Mouse (Mus musculus) forebrain, embryonic 11.5 days (tissue): Measurements from ENCODE around the gene Gm11084. TPM values are rescaled to one million over a fixed set of nuclear protein-coding genes. Genes with fewer than 3 reads are reported as not detected.

Experiments
- ATAC-seq: fragments of 200-750 bp; cut with Nextera tagmentation; replicated peaks from 2 replicates; pipeline ENCODE4 v1.8.0; 2017; ENCODE audit warnings: moderate TSS enrichment; ENCODE audit not compliant: low FRiP score
- DNase-seq: peaks from one replicate; pipeline ENCODE4 v3.0.0-alpha.2; 2017; ENCODE audit warnings: low spot score
- H3K27ac ChIP-seq: fragments of 300-500 bp; sonication (generic); 2 replicates; pipeline ENCODE4 v1.5.1; 2014; ENCODE audit warnings: low read depth, low read length
- H3K27me3 ChIP-seq: fragments of 300-500 bp; sonication (generic); 2 replicates; pipeline ENCODE4 v1.6.1; 2014; ENCODE audit warnings: mild to moderate bottlenecking, low read length, mixed read lengths; ENCODE audit not compliant: control insufficient read depth, insufficient read depth
- H3K36me3 ChIP-seq: fragments of 300-500 bp; sonication (generic); 2 replicates; pipeline ENCODE4 v1.6.1; 2014; ENCODE audit warnings: mild to moderate bottlenecking, low read length, moderate library complexity, mixed read lengths; ENCODE audit not compliant: control insufficient read depth, insufficient read depth
- H3K4me1 ChIP-seq: fragments of 300-500 bp; sonication (generic); replicated peaks from 2 replicates; pipeline ENCODE4 v1.6.1; 2014; ENCODE audit warnings: low read length, mixed read lengths; ENCODE audit not compliant: control insufficient read depth, insufficient read depth
- H3K4me2 ChIP-seq: fragments of 300-500 bp; sonication (generic); 2 replicates; pipeline ENCODE4 v1.6.1; 2014; ENCODE audit warnings: low read depth, mild to moderate bottlenecking, low read length, moderate library complexity, mixed read lengths; ENCODE audit not compliant: severe bottlenecking
- H3K4me3 ChIP-seq: fragments of 300-500 bp; sonication (generic); 2 replicates; pipeline ENCODE4 v1.5.1; 2014; ENCODE audit warnings: low read depth, low read length
- H3K9ac ChIP-seq: fragments of 300-500 bp; sonication (generic); 2 replicates; pipeline ENCODE4 v1.6.1; 2014; ENCODE audit warnings: low read length
- H3K9me3 ChIP-seq: fragments of 300-500 bp; sonication (generic); 2 replicates; pipeline ENCODE4 v1.6.1; 2016; ENCODE audit warnings: low read length, mixed read lengths; ENCODE audit not compliant: control insufficient read depth
- WGBS: fragments of 180-500 bp; shearing (Covaris S2); extraction: QIAGEN DNeasy Blood & Tissue Kit; methylation state at CpG from one replicate; pipeline ENCODE4 v1.1.7; 2014; 5-methylcytosine and 5-hydroxymethylcytosine counted together
- polyA plus RNA-seq: library from polyadenylated mRNA; unstranded; fragments of >200 nt; fragmentation: Nextera tagmentation; extraction: Ambion mirVana; gene quantifications from 2 replicates; pipeline ENCODE4 v1.2.1, GENCODE M21; 2014

The Gm11084 gene
- polyA plus RNA-seq, 1 experiment from 2014 or later: not detected

GRCm38 (mm10) chr2:72983211-72983610, 3.3 kb downstream of the Gm11084 start:
- no peaks in the 10 kb centered on the region for H3K36me3 ChIP-seq
- whole genome bisulfite sequencing: 92% methylated on average over 3 of the region's 3 CpGs
- H3K4me2 ChIP-seq: no peak overlapping the region
- no peak for ATAC-seq
- no peaks in the 10 kb centered on the region for H3K4me1 ChIP-seq
- no peak overlapping the region for H3K27ac ChIP-seq
- H3K27me3 ChIP-seq: no peaks in the 10 kb centered on the region
- no peak for DNase-seq
- H3K4me3 ChIP-seq: no peak overlapping the region
- H3K9ac ChIP-seq: no peak overlapping the region
- no peaks in the 10 kb centered on the region for H3K9me3 ChIP-seq

- ATAC-seq: no peak
- H3K9ac ChIP-seq: no peak overlapping the region
These were observed 4.3 kb downstream of the Gm11084 start for GRCm38 (mm10) chr2:72982110-72982785.

GRCm38 (mm10) chr2:72981441-72982109, 4.9 kb downstream of the Gm11084 start:
- DNase-seq: no peak
- H3K4me1 ChIP-seq: no peaks in the 10 kb centered on the region; the same call in 1 of the 2 replicates
- H3K4me2 ChIP-seq: peak overlapping the region; percentile 70
- WGBS: 81% methylated on average over 9 of the region's 9 CpGs
- peak overlapping the region; percentile 100; the same call in 1 of the 2 replicates for H3K27ac ChIP-seq
- H3K4me3 ChIP-seq: peak overlapping the region; percentile 100
- no peaks in the 10 kb centered on the region for H3K27me3 ChIP-seq
- H3K9me3 ChIP-seq: no peaks in the 10 kb centered on the region
- no peaks in the 10 kb centered on the region for H3K36me3 ChIP-seq
- H3K9ac ChIP-seq: peak overlapping the region; percentile 100
- no peak for ATAC-seq

More at GRCm38 (mm10) chr2:72982110-72982785, 4.3 kb downstream of the Gm11084 start:
- 92% methylated on average over 7 of the region's 7 CpGs for WGBS
- no peak overlapping the region for H3K4me3 ChIP-seq
- H3K27me3 ChIP-seq: no peaks in the 10 kb centered on the region
- DNase-seq: no peak
- H3K9me3 ChIP-seq: no peaks in the 10 kb centered on the region
- no peaks in the 10 kb centered on the region for H3K36me3 ChIP-seq
- H3K27ac ChIP-seq: no peak overlapping the region
- H3K4me1 ChIP-seq: no peaks in the 10 kb centered on the region; the same call in 1 of the 2 replicates
- H3K4me2 ChIP-seq: no peak overlapping the region

- Histone ChIP-seq H3K4me1 (no peaks in the 10 kb centered on the region; the same call in 1 of the 2 replicates), H3K27ac (peak overlapping the region; percentile 100), H3K4me3 (peak overlapping the region; percentile 100), H3K4me2 (peak overlapping the region; percentile 70), H3K36me3 (no peaks in the 10 kb centered on the region), H3K27me3 (no peaks in the 10 kb centered on the region), H3K9me3 (no peaks in the 10 kb centered on the region), H3K9ac (peak overlapping the region; percentile 100)
- DNase-seq: no peak
- no peak for ATAC-seq
- 13% methylated on average over 3 of the region's 3 CpGs for WGBS
These were observed 5.5 kb downstream of the Gm11084 start for GRCm38 (mm10) chr2:72981075-72981420.

- Histone ChIP-seq H3K4me2 (peak within 1 kb of the TSS; percentile 70), H3K4me1 (no peaks in the 10 kb centered on the region; the same call in 1 of the 2 replicates), H3K9me3 (no peaks in the 10 kb centered on the region), H3K36me3 (no peaks in the 10 kb centered on the region), H3K4me3 (peak within 1 kb of the TSS; percentile 100), H3K27ac (peak within 1 kb of the TSS; percentile 100), H3K27me3 (no peaks in the 10 kb centered on the region), H3K9ac (peak within 1 kb of the TSS; percentile 100)
- ATAC-seq (peak; percentile 90), DNase-seq (peak; percentile 98)
- under 1% methylated on average over 64 of the region's 64 CpGs for WGBS
These were observed 6.0 kb downstream of the Gm11084 start, which contains the start of gene Sp3 for GRCm38 (mm10) chr2:72980337-72981074. Sp3 (minus strand) TSS chr2:72980446.

GRCm38 (mm10) chr2:72979659-72980071, 6.9 kb downstream of the Gm11084 start:
- DNase-seq (peak; percentile 94), ATAC-seq (peak; percentile 64)
- WGBS: 0% methylated on average over 20 of the region's 54 CpGs
- peak overlapping the region; percentile 100 for H3K9ac ChIP-seq
- no peaks in the 10 kb centered on the region; the same call in 1 of the 2 replicates for H3K4me1 ChIP-seq
- H3K9me3 ChIP-seq: no peaks in the 10 kb centered on the region
- no peaks in the 10 kb centered on the region for H3K27me3 ChIP-seq
- H3K27ac ChIP-seq: peak overlapping the region; percentile 100
- peak overlapping the region; percentile 35; the same call in 1 of the 2 replicates for H3K4me2 ChIP-seq
- H3K4me3 ChIP-seq: peak overlapping the region; percentile 100
- H3K36me3 ChIP-seq: no peaks in the 10 kb centered on the region

- Histone ChIP-seq H3K9me3 (no peaks in the 10 kb centered on the region), H3K36me3 (no peaks in the 10 kb centered on the region), H3K4me2 (peak overlapping the region; percentile 73; the same call in 1 of the 2 replicates), H3K9ac (peak overlapping the region; percentile 100), H3K4me3 (peak overlapping the region; percentile 100), H3K27me3 (no peaks in the 10 kb centered on the region), H3K4me1 (no peaks in the 10 kb centered on the region; the same call in 1 of the 2 replicates), H3K27ac (peak overlapping the region; percentile 100)
- ATAC-seq (peak; percentile 83), DNase-seq (peak; percentile 98)
- WGBS: 0% methylated on average over 51 of the region's 107 CpGs
These were observed 7.4 kb downstream of the Gm11084 start for GRCm38 (mm10) chr2:72978901-72979658.

GRCm38 (mm10) chr2:72978473-72978872, 8.0 kb downstream of the Gm11084 start:
- Histone ChIP-seq H3K9me3 (no peaks in the 10 kb centered on the region), H3K9ac (peak overlapping the region; percentile 100), H3K4me2 (peak overlapping the region; percentile 73), H3K27me3 (no peaks in the 10 kb centered on the region), H3K27ac (peak overlapping the region; percentile 100), H3K4me1 (no peaks in the 10 kb centered on the region; the same call in 1 of the 2 replicates), H3K4me3 (peak overlapping the region; percentile 100), H3K36me3 (no peaks in the 10 kb centered on the region)
- WGBS: under 1% methylated on average over 38 of the region's 38 CpGs
- ATAC-seq (peak; percentile 8; the same call in 1 of the 2 replicates), DNase-seq (peak; percentile 84)
